Mouse (Mus musculus) CH12.LX (cell line): ENCODE results near the gene Wdr4. TPM values are rescaled to one million over a fixed set of nuclear protein-coding genes. Genes with fewer than 3 reads are reported as not detected.
A peak's percentile ranks its signal among the peaks of the same experiment; 100 is the strongest.

Experiments used
- DNase-seq: peaks from one replicate; pipeline ENCODE4 v3.0.0-alpha.2; 2013; ENCODE audit errors: extremely low read depth
- H3K27ac ChIP-seq: 2 replicates; pipeline ENCODE4 v1.5.1; 2012; ENCODE audit warnings: low read depth, mild to moderate bottlenecking, control low read depth, moderate library complexity; ENCODE audit not compliant: insufficient read depth
- H3K27me3 ChIP-seq: replicated peaks from 2 replicates; pipeline ENCODE3; 2012; ENCODE audit warnings: inconsistent platforms
- H3K36me3 ChIP-seq, 2 experiments: replicated peaks in 1 of 2; 2 replicates each; pipeline versions ENCODE3 to v1.6.1; 2012; ENCODE audit warnings: inconsistent platforms in 1 of 2, low read length in 1 of 2, mild to moderate bottlenecking in 1 of 2, mixed read lengths in 1 of 2, moderate library complexity in 1 of 2; ENCODE audit not compliant: control insufficient read depth in 1 of 2, insufficient read depth in 1 of 2
- H3K4me1 ChIP-seq, 2 experiments: 2 replicates each; pipeline ENCODE4 v1.6.1; 2012; ENCODE audit warnings: inconsistent platforms in 1 of 2, moderate library complexity in 1 of 2; ENCODE audit not compliant: insufficient read depth in 2 of 2, control insufficient read depth in 1 of 2
- H3K4me2 ChIP-seq: 2 replicates; pipeline ENCODE4 v1.6.1; 2012; ENCODE audit warnings: low read depth, mild to moderate bottlenecking, control low read depth; ENCODE audit not compliant: poor library complexity, insufficient read depth, severe bottlenecking
- H3K4me3 ChIP-seq, 3 experiments: fragments of 150-350 bp in 1 of 3; sonication (generic) in 1 of 3; replicated peaks in 1 of 3; 2 replicates each; pipeline versions ENCODE3 to v1.5.1; 2011 to 2012; ENCODE audit warnings: low read depth in 2 of 3, low read length in 2 of 3, mild to moderate bottlenecking in 2 of 3, moderate library complexity in 2 of 3, control low read depth in 1 of 3, improper control_type of control experiment in 1 of 3, inconsistent platforms in 1 of 3, mixed read lengths in 1 of 3; ENCODE audit not compliant: poor library complexity in 1 of 3
- H3K79me2 ChIP-seq: replicated peaks from 2 replicates; pipeline ENCODE4 v1.6.1; 2012; ENCODE audit warnings: mild to moderate bottlenecking, moderate library complexity; ENCODE audit not compliant: control insufficient read depth, poor library complexity, insufficient read depth, severe bottlenecking; ENCODE audit errors: extremely low read depth
- H3K9ac ChIP-seq: 2 replicates; pipeline ENCODE4 v1.6.1; 2012; ENCODE audit warnings: low read depth, mild to moderate bottlenecking, control low read depth, moderate library complexity; ENCODE audit not compliant: insufficient read depth
- H3K9me3 ChIP-seq: replicated peaks from 2 replicates; pipeline ENCODE3; 2012; ENCODE audit warnings: low read length, inconsistent platforms, mixed read lengths
- BHLHE40 ChIP-seq: IDR thresholded peaks from 2 replicates; pipeline ENCODE4 v1.6.1; 2011; ENCODE audit warnings: mild to moderate bottlenecking, low read depth, low read length, improper control_type of control experiment
- CHD1 ChIP-seq: IDR thresholded peaks from 2 replicates; pipeline ENCODE4 v1.6.1; 2012; ENCODE audit warnings: low read depth, low read length, improper control_type of control experiment, inconsistent platforms
- CHD2 ChIP-seq: IDR thresholded peaks from 2 replicates; pipeline ENCODE4 v1.6.1; 2011; ENCODE audit warnings: low read length, improper control_type of control experiment
- CTCF ChIP-seq, 2 experiments: IDR thresholded peaks in 1 of 2; conservative IDR thresholded peaks in 1 of 2; 2 replicates each; pipeline ENCODE4 v1.5.1; 2011 to 2012; ENCODE audit warnings: low read depth in 2 of 2, low read length in 2 of 2, improper control_type of control experiment in 1 of 2, inconsistent platforms in 1 of 2, mild to moderate bottlenecking in 1 of 2, moderate library complexity in 1 of 2
- E2F4 ChIP-seq: IDR thresholded peaks from 2 replicates; pipeline ENCODE4 v1.6.1; 2011; ENCODE audit warnings: low read depth, low read length, improper control_type of control experiment; ENCODE audit not compliant: insufficient replicate concordance
- EP300 ChIP-seq: IDR thresholded peaks from 2 replicates; pipeline ENCODE4 v1.6.1; 2011; ENCODE audit warnings: low read length, improper control_type of control experiment
- ETS1 ChIP-seq: conservative IDR thresholded peaks from 2 replicates; pipeline ENCODE4 v1.6.1; 2012; ENCODE audit warnings: low read depth, mild to moderate bottlenecking, inconsistent platforms, low read length, improper control_type of control experiment, moderate library complexity
- HCFC1 ChIP-seq: IDR thresholded peaks from 2 replicates; pipeline ENCODE4 v1.6.1; 2012; ENCODE audit warnings: low read depth, mild to moderate bottlenecking, inconsistent platforms, low read length, improper control_type of control experiment
- JUN ChIP-seq: IDR thresholded peaks from 2 replicates; pipeline ENCODE4 v1.6.1; 2011; ENCODE audit warnings: low read depth, mild to moderate bottlenecking, low read length, improper control_type of control experiment, moderate library complexity; ENCODE audit not compliant: insufficient read depth
- JUND ChIP-seq: conservative IDR thresholded peaks from 2 replicates; pipeline ENCODE4 v1.6.1; 2011; ENCODE audit warnings: low read depth, low read length, improper control_type of control experiment
- KAT2A ChIP-seq: IDR thresholded peaks from 2 replicates; pipeline ENCODE4 v1.6.1; 2012; ENCODE audit warnings: low read length, improper control_type of control experiment, inconsistent platforms; ENCODE audit not compliant: insufficient replicate concordance
- MEF2A ChIP-seq: IDR thresholded peaks from 2 replicates; pipeline ENCODE4 v1.6.1; 2014; ENCODE audit warnings: low read depth, mild to moderate bottlenecking, inconsistent platforms, low read length, improper control_type of control experiment, borderline replicate concordance
- NRF1 ChIP-seq: IDR thresholded peaks from 2 replicates; pipeline ENCODE4 v1.6.1; 2014; ENCODE audit warnings: low read depth, mild to moderate bottlenecking, inconsistent platforms, low read length, improper control_type of control experiment, moderate library complexity
- PAX5 ChIP-seq: IDR thresholded peaks from 2 replicates; pipeline ENCODE4 v1.6.1; 2012; ENCODE audit warnings: low read length, inconsistent platforms, mixed read lengths
- RCOR1 ChIP-seq: conservative IDR thresholded peaks from 2 replicates; pipeline ENCODE4 v1.6.1; 2012; ENCODE audit warnings: low read depth, mild to moderate bottlenecking, inconsistent platforms, low read length, improper control_type of control experiment
- TBP ChIP-seq: conservative IDR thresholded peaks from 2 replicates; pipeline ENCODE4 v1.6.1; 2011; ENCODE audit warnings: low read depth, low read length, improper control_type of control experiment
- UBTF ChIP-seq: IDR thresholded peaks from 2 replicates; pipeline ENCODE4 v1.6.1; 2012; ENCODE audit warnings: low read depth, mild to moderate bottlenecking, inconsistent platforms, low read length, improper control_type of control experiment, moderate library complexity
- USF1 ChIP-seq: IDR thresholded peaks from 2 replicates; pipeline ENCODE4 v1.6.1; 2014; ENCODE audit warnings: low read depth, mild to moderate bottlenecking, inconsistent platforms, low read length, improper control_type of control experiment
- ZKSCAN1 ChIP-seq: IDR thresholded peaks from 2 replicates; pipeline ENCODE4 v1.6.1; 2012; ENCODE audit warnings: low read depth, inconsistent platforms, low read length, improper control_type of control experiment, borderline replicate concordance
- ZMIZ1 ChIP-seq: IDR thresholded peaks from 2 replicates; pipeline ENCODE4 v1.6.1; 2012; ENCODE audit warnings: low read depth, mild to moderate bottlenecking, inconsistent platforms, low read length, improper control_type of control experiment
- dilution Hi-C: fragments of 300-500 bp; cut with MboI; formaldehyde crosslinking; loops from 2 replicates; pipeline ENCODE4 v1.14.3; 2020; ENCODE audit warnings: low sequenced_read_pairs; ENCODE audit not compliant: extremely low pct_unique_long_range_greater_than_20kb, extremely low pct_ligation_motif_present
- in situ Hi-C: fragments of 300-500 bp; cut with MboI; formaldehyde crosslinking; loops from 3 replicates; pipeline ENCODE4 v1.14.3; 2019; ENCODE audit warnings: low sequenced_read_pairs, low pct_ligation_motif_present, low pct_unique_long_range_greater_than_20kb, mixed read lengths
- polyA plus RNA-seq: library from polyadenylated mRNA; unstranded; fragments of >175 nt; gene quantifications from 2 replicates; pipeline ENCODE4 v1.2.1, GENCODE M21; 2012; ENCODE audit warnings: low read depth; ENCODE audit not compliant: insufficient read length
- total RNA-seq, 2 experiments: library from RNA; depleted of rRNA; stranded (reverse); fragments of 300-350 nt in 1 of 2; fragments of >200 nt in 1 of 2; gene quantifications; 2 replicates each; pipeline ENCODE4 v1.2.3; 2012 to 2014

The Wdr4 gene
- total and polyA plus RNA-seq, 3 experiments = 48.3 to 56.2 (median 51.4) TPM

- dilution Hi-C loops = no loop called here
- Histone ChIP-seq H3K9ac (no peak overlapping the region), H3K4me3 (no peak overlapping the region), H3K27ac (no peak overlapping the region), H3K4me1 (peaks cover 0 to 7% of the 10 kb centered on the region in 2 experiments; a peak in 3 of 4 replicates), H3K36me3 (no peaks in the 10 kb centered on the region), H3K9me3 (no peaks in the 10 kb centered on the region), H3K27me3 (peaks cover 33% of the 10 kb centered on the region), H3K4me2 (peak overlapping the region; percentile 4; the same call in 1 of the 2 replicates), H3K79me2 (no peaks in the 10 kb centered on the region)
- no peak for TF ChIP-seq BHLHE40
- TF ChIP-seq TBP = peak; percentile 46; the same call in 1 of the 2 replicates
- TF ChIP-seq KAT2A = no peak
- DNase-seq = peak; percentile 46
- in situ Hi-C loops = loop anchor here (25.0 kb wide), 1 partner anchor 466 kb away; no protein-coding TSS in a partner anchor
Observed at GRCm38 (mm10) chr17:31478606-31479005, 41.2 kb downstream of the Wdr4 start.

GRCm38 (mm10) chr17:31474388-31474787 lies 45.4 kb downstream of the Wdr4 start:
- Histone ChIP-seq H3K4me1 (peaks cover 0 to 7% of the 10 kb centered on the region in 2 experiments; a peak in 3 of 4 replicates), H3K4me2 (no peak overlapping the region), H3K27me3 (peaks cover 61% of the 10 kb centered on the region), H3K9me3 (no peaks in the 10 kb centered on the region), H3K79me2 (no peaks in the 10 kb centered on the region), H3K27ac (no peak overlapping the region), H3K36me3 (no peaks in the 10 kb centered on the region), H3K4me3 (no peak overlapping the region), H3K9ac (no peak overlapping the region)
- no peak for DNase-seq
- in situ Hi-C loops (no loop called here), dilution Hi-C loops (no loop called here)
- TF ChIP-seq ZMIZ1 = no peak
- no peak for TF ChIP-seq E2F4
- TF ChIP-seq JUND = no peak

GRCm38 (mm10) chr17:31470766-31471418 lies 48.9 kb downstream of the Wdr4 start:
- Histone ChIP-seq H3K9me3 (peaks cover 3% of the 10 kb centered on the region), H3K27me3 (peaks cover 68% of the 10 kb centered on the region), H3K36me3 (no peaks in the 10 kb centered on the region), H3K4me3 (no peak overlapping the region), H3K79me2 (no peaks in the 10 kb centered on the region), H3K27ac (no peak overlapping the region), H3K4me1 (no peaks in the 10 kb centered on the region)
- in situ Hi-C loops = no loop called here
- dilution Hi-C loops = no loop called here
- no peak for DNase-seq
- no peak for TF ChIP-seq HCFC1
- no peak for TF ChIP-seq CHD1
- TF ChIP-seq USF1 = no peak
- no peak for TF ChIP-seq UBTF
- no peak for TF ChIP-seq ZKSCAN1
- no peak for TF ChIP-seq EP300
- TF ChIP-seq TBP = no peak
- TF ChIP-seq CHD2 = no peak
- no peak for TF ChIP-seq JUN
- TF ChIP-seq MEF2A = no peak
- no peak for TF ChIP-seq ETS1
- TF ChIP-seq RCOR1 = no peak
- no peak for TF ChIP-seq PAX5
- TF ChIP-seq NRF1 = no peak
- no peak for TF ChIP-seq CTCF (conservative IDR thresholded peaks at IDR 0.05 in 1 of 2, IDR thresholded peaks at IDR 0.05 in 1 of 2; ENCODE audit: low read depth in 2 of 2, low read length in 2 of 2)
- TF ChIP-seq, all 38 proteins: peak for 0
- Histone ChIP-seq H3K4me2 (no peak overlapping the region), H3K9ac (no peak overlapping the region)
